Mouse (Mus musculus): ENCODE results near the gene Erich6b.

Gene Erich6b

DNA sequence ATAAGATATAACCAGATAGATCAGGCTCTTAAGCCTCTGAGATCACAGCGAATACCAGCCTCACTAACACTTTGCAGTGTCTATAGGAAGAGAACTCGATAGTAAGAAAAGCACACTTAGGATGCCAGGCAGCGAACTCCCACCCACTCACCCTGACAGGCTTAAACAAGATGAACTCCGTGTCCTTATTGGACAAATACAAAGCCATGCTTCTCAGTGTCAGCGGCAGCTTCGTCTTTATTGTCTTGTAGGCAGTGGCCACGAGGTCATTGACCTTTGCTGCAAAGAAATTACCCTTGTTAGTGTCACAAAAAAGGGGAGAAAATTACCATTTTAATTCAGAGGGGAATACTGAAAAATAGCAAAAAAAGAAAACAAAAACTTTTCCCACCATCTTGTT lies 65.7 kb downstream of the Erich6b start:
- no peak for DNase-seq (ENCODE audit: low read depth, low spot score)

- DNase-seq (ENCODE audit: low read depth, low spot score) = no peak
Measured at GRCm38 (mm10) chr14:75708986-75709385, 66.9 kb downstream of the Erich6b start.

DNA sequence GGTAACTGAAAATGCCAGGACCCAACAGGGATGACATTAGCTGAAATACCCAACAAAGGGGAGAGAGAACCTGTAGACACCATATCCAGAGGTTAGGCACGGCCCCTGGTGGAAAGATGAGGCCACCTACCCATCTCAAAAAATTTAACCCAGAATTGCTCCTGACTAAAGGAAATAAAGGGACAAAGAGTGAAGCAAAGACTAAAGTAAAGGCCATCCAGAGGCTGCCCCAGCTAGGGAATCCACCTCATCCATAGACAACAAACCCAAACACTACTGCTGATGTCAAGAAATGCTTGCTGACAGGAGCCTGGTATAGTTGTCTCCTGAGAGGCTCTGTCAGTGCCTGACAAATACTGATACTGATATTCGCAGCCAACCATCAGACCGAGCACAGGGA lies 69.7 kb downstream of the Erich6b start:
- no peak for DNase-seq (ENCODE audit: low read depth, low spot score)

DNA sequence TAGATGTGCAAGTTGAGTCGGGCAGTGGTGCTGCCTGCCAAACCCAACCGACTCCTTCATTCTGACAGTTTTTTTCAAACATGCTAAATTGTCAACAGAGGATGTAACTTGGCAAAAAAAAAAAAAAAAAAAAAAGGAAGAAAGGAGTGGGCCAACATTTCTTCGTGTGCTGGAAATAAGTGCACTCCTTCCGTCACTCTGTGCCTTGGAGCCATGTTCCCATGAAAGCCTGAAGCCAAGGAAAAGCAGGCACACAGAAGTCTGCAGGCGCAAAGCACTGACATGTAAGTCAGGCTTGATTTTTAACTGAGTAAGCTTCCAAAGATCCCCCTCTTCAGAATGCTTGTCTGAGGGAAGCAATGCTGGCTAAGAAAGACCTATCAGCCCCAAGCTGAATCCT lies 70.6 kb downstream of the Erich6b start:
- DNase-seq (ENCODE audit: low read depth, low spot score) = no peak

DNA sequence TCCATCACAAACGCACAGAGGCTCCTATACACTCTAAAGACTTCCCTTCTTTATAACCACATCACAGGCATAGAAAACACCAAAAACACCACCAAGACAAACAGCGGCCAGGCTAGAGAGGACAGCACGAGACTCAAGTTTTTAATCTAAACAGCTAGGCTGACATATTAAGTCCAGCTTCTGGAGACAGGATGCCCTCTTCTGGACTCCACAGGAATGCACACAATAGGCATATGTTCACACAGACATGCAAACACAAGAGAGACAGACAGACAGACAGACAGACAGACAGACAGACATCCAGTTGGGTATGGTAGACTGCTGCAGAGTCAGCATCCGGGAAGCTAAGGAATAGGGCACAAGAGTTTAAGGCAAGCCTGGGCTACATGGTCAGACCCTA lies 71.6 kb downstream of the Erich6b start:
- DNase-seq (ENCODE audit: low read depth, low spot score) = no peak

- no peak for DNase-seq (ENCODE audit: low read depth, low spot score)
Measured at GRCm38 (mm10) chr14:75716410-75716809, 74.4 kb downstream of the Erich6b start.
